Mouse (Mus musculus) C2C12 (cell line): ENCODE measurements at regions not wholly inside any gene's neighbourhood (a gene's known extent, or its start where the extent isn't known, plus 50 kb on each side); places are given as distances from the start of the nearest gene placed in this dataset.

Source experiments
- CEBPB ChIP-seq: IDR thresholded peaks from one replicate; pipeline ENCODE4 v1.6.1; 2011; ENCODE audit warnings: low read depth, mild to moderate bottlenecking, control low read depth, moderate library complexity
- CTCF ChIP-seq: IDR thresholded peaks from one replicate; pipeline ENCODE4 v1.5.1; 2011; ENCODE audit not compliant: control insufficient read depth, insufficient read depth, insufficient read length
- FOSL1 ChIP-seq: IDR thresholded peaks from one replicate; pipeline ENCODE4 v1.8.0; 2011; ENCODE audit warnings: mild to moderate bottlenecking, low read length; ENCODE audit not compliant: poor library complexity, insufficient read depth, severe bottlenecking
- MAX ChIP-seq: IDR thresholded peaks from one replicate; pipeline ENCODE4 v1.6.1; 2011; ENCODE audit warnings: mild to moderate bottlenecking, control low read depth
- MYOD1 ChIP-seq: IDR thresholded peaks from one replicate; pipeline ENCODE4 v1.6.1; 2011; ENCODE audit warnings: low read depth; ENCODE audit not compliant: control insufficient read depth, insufficient read length
- MYOG ChIP-seq: IDR thresholded peaks from one replicate; pipeline ENCODE4 v1.6.1; 2011; ENCODE audit not compliant: control insufficient read depth, insufficient read length; ENCODE audit errors: extremely low read depth
- USF1 ChIP-seq: IDR thresholded peaks from one replicate; pipeline ENCODE4 v1.6.1; 2011; ENCODE audit warnings: low read depth, mild to moderate bottlenecking, control low read depth, moderate library complexity

DNA sequence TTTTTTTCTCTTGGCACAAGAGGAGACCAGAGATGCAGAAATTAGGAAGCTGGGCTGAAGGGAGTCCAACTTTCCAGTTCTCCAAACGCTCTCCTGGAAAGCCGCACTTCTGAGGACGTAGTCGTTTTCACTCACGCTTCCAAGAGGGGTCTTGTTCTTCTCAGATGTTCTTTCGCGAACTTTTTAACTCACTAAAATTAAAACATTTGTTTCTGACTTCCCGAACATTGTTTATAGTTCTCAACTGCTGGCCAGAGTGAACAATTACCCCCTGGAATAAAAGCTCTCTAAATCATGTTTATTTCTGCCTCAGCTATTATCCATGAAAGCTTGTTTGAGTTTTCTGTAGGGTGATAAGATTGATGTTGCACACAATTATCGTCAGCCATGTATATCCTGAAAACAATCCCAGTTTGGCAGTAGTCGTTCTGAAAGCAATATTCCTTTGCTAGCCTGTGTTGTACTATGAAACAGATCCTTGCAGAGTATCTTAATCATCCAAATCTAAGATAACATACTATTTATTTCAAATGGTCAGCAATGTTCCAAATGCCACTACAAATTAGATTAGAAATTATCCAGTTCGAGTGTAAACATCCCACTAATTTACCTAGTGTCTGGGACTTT lies 82.3 kb downstream of the Icos start:
- TF ChIP-seq CTCF (no peak), MAX (no peak), MYOG (no peak), USF1 (no peak), MYOD1 (no peak), FOSL1 (no peak), CEBPB (no peak)
